Comparison of ENCODE assay signal across 8 mouse cellular contexts in the genomic region with DNA sequence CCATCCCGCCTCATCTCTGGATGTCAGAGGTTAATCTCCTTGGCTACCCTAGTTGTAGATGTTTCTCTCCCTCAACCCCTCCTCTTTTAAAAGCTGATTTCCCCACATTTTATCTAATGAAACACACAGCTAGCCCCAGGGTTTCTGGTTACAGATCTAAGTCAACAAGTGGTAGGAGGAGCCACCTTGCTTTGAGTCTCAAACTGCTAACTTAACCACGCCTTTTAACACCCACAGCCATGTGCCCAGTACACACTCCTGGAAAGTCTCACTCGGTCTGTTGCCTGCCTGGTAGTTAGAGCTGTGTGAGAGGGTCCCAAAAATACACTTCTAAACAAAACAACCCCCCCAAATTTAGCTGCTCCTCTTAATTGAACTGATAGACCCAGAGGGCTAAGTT.
DNase-seq lines count a peak whose midpoint lies in the region; ATAC-seq and TF ChIP-seq lines count a peak whose summit lies in the region.
"Had no signal": no experiment of that assay in that cellular context is flagged by ENCODE, and none has a peak within 500 bp of the region (broad histone marks: within the 10 kb centered on the region; RNA-seq: fewer than 3 reads in every experiment).

No protein-coding gene starts in this region.

- no peaks in the 10 kb centered on the region for H3K4me1 ChIP-seq in forebrain, postnatal 0 days (ENCODE audit: insufficient read depth)
- H3K4me1 ChIP-seq in liver, embryonic 13.5 days (replicated peaks): peaks cover 32% of the 10 kb centered on the region

- no peak overlapping the region for H3K4me3 ChIP-seq in forebrain, postnatal 0 days (ENCODE audit: low read depth, low read length)
- H3K4me3 ChIP-seq in liver, embryonic 13.5 days (replicated peaks): peak overlapping the region; percentile 44

- H3K27me3 ChIP-seq in forebrain, postnatal 0 days (ENCODE audit: insufficient read depth, low read length): no peaks in the 10 kb centered on the region
- no peaks in the 10 kb centered on the region for H3K27me3 ChIP-seq in liver, embryonic 13.5 days

- no peak for ATAC-seq in forebrain, postnatal 0 days
- ATAC-seq in liver, embryonic 13.5 days (ENCODE audit: low read depth): peak; percentile 77

- no peaks in the 10 kb centered on the region for H3K36me3 ChIP-seq in forebrain, postnatal 0 days (ENCODE audit: insufficient read depth)
- no peaks in the 10 kb centered on the region for H3K36me3 ChIP-seq in liver, embryonic 13.5 days

- H3K27ac ChIP-seq in forebrain, postnatal 0 days (ENCODE audit: low read depth, low read length): no peak overlapping the region
- no peak overlapping the region for H3K27ac ChIP-seq in liver, embryonic 13.5 days

- 15% methylated on average over 3 of the region's 3 CpGs for WGBS in forebrain, postnatal 0 days
- WGBS in liver, embryonic 13.5 days (ENCODE audit: insufficient replicate concordance): 13% methylated on average over 3 of the region's 3 CpGs

- no peaks in the 10 kb centered on the region for H3K9me3 ChIP-seq in forebrain, postnatal 0 days (ENCODE audit: low read length)
- H3K9me3 ChIP-seq in liver, embryonic 13.5 days (replicated peaks): no peaks in the 10 kb centered on the region

- 0 out of 2 replicates have a peak overlapping the region, but pooled peaks have one; percentile 16 for H3K4me2 ChIP-seq in forebrain, postnatal 0 days (ENCODE audit: low read depth)
- H3K4me2 ChIP-seq in liver, embryonic 13.5 days: peak overlapping the region; percentile 61

- H3K9ac ChIP-seq in forebrain, postnatal 0 days: no peak overlapping the region
- H3K9ac ChIP-seq in liver, embryonic 13.5 days: no peak overlapping the region; the same call in 1 of the 2 replicates

- DNase-seq in thymus, postnatal 4 days: peak; percentile 26
- no peak for DNase-seq in thymus, adult 18-20 months
- no peak for DNase-seq in forebrain, postnatal 0 days
- peak; percentile 15 for DNase-seq in liver, embryonic 13.5 days
- DNase-seq in cerebellum, adult 11 months: no peak
- no peak for DNase-seq in gastrocnemius, postnatal 25 days
- no peak for DNase-seq in testis, postnatal 10 days (ENCODE audit: low spot score)
- DNase-seq: cerebellum, adult 11-12 months had no signal

- no peak for TF ChIP-seq CTCF in forebrain, postnatal 0 days (IDR thresholded peaks at IDR 0.05; ENCODE audit: low read depth)

Comparison
In these comparisons a context has a peak if more than half of its experiments do, and no peak if none do; other contexts are left out.
1. DNase-seq: peak in thymus, postnatal 4 days (single experiment) and liver, embryonic 13.5 days (single experiment); none in thymus, adult 18-20 months (0 of 2), forebrain, postnatal 0 days (single experiment), cerebellum, adult 11 months (single experiment), gastrocnemius, postnatal 25 days (single experiment) and testis, postnatal 10 days (single experiment).